Mouse (Mus musculus): ENCODE data around the gene Mbl1. TPM values are rescaled to one million over a fixed set of nuclear protein-coding genes. Genes with fewer than 3 reads are reported as not detected.

The Mbl1 gene
- polyA plus RNA-seq, 1 experiment from 2014 or later, result not detected

Other genes starting within 250 kb of the Mbl1 start
- 84.1 and 88.2 TPM in 2 replicates for gene Tspan14, start 184.7 kb upstream of the Mbl1 start, polyA plus RNA-seq (2015; fragmentation: Nextera tagmentation; extraction: Ambion mirVana)
- 49.7 and 57.8 TPM in 2 replicates for gene Fam213a, start 137.7 kb upstream of the Mbl1 start, polyA plus RNA-seq (2015; fragmentation: Nextera tagmentation; extraction: Ambion mirVana)
- gene Dydc2, start 82.2 kb upstream of the Mbl1 start, polyA plus RNA-seq (2015; fragmentation: Nextera tagmentation; extraction: Ambion mirVana), result 0.21 and 0.44 TPM in 2 replicates
- 0.28 TPM in 1 of 2 replicates, not detected in the other for gene Dydc1, start 78.5 kb upstream of the Mbl1 start, polyA plus RNA-seq (2015; fragmentation: Nextera tagmentation; extraction: Ambion mirVana)
- gene Mat1a, start 46.4 kb upstream of the Mbl1 start, polyA plus RNA-seq (2015; fragmentation: Nextera tagmentation; extraction: Ambion mirVana), result not detected in 2 replicates
- not detected in 2 replicates for gene Sftpa1, start 19.7 kb upstream of the Mbl1 start, polyA plus RNA-seq (2015; fragmentation: Nextera tagmentation; extraction: Ambion mirVana)
- gene Sftpd, start 33.7 kb downstream of the Mbl1 start, polyA plus RNA-seq (2015; fragmentation: Nextera tagmentation; extraction: Ambion mirVana), result not detected in 2 replicates
- not detected in 2 replicates for gene Gm2832, start 127.3 kb downstream of the Mbl1 start, polyA plus RNA-seq (2015; fragmentation: Nextera tagmentation; extraction: Ambion mirVana)
- gene Gm5798, start 197.2 kb downstream of the Mbl1 start, polyA plus RNA-seq (2015; fragmentation: Nextera tagmentation; extraction: Ambion mirVana), result not detected in 2 replicates
- not detected in 2 replicates for gene Gm7945, start 234.9 kb downstream of the Mbl1 start, polyA plus RNA-seq (2015; fragmentation: Nextera tagmentation; extraction: Ambion mirVana)

Data from forebrain, embryonic 13.5 days (tissue).